ENCODE assay signal across 17 mouse cellular contexts in the genomic region with DNA sequence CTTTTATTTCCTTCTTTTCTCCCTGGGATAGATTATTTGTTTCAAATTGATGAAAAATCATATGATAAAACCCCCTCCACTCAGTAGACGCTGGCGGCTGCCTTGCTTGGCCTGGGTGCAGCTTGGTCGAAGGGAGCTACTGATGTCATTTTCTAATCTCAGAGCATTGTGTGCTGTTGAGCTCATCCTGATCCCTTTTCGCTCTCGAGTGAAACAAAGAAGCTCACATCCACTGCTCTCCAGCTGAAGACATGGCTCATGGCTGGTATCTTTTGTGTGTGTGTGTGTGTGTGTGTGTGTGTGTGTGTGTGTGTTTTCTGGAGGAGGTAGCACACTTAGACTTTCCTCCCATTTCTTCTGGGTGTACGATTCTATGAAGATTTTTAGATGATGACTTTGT. TPM values are rescaled to one million over a fixed set of nuclear protein-coding genes. Genes with fewer than 3 reads are reported as not detected.
A peak's percentile ranks its signal among the peaks of the same experiment; 100 is the strongest.
DNase-seq lines count a peak whose midpoint lies in the region; ATAC-seq and TF ChIP-seq lines count a peak whose summit lies in the region.
"Had no signal": no experiment of that assay in that cellular context is flagged by ENCODE, and none has a peak within 500 bp of the region (broad histone marks: within the 10 kb centered on the region; RNA-seq: fewer than 3 reads in every experiment).

No protein-coding gene starts in this region.

- TF ChIP-seq EP300 in liver, postnatal 0 days (IDR thresholded peaks at IDR 0.05; ENCODE audit: low read depth), result no peak

- peaks cover 11% of the 10 kb centered on the region; the same call in 1 of the 2 replicates for H3K36me3 ChIP-seq in forebrain, postnatal 0 days (ENCODE audit: insufficient read depth)
- H3K36me3 ChIP-seq in forebrain, embryonic 12.5 days (replicated peaks), result peaks cover 21% of the 10 kb centered on the region
- peaks cover 33% of the 10 kb centered on the region for H3K36me3 ChIP-seq in liver, postnatal 0 days (replicated peaks; ENCODE audit: insufficient read depth, low read length)
- H3K36me3 ChIP-seq in liver, embryonic 11.5 days (ENCODE audit: control insufficient read depth, insufficient read depth, low read length), result peaks cover 3% of the 10 kb centered on the region; the same call in 1 of the 2 replicates
- peaks cover 3% of the 10 kb centered on the region for H3K36me3 ChIP-seq in hindbrain, embryonic 16.5 days (ENCODE audit: control insufficient read depth, insufficient read depth, low read length)

- H3K27me3 ChIP-seq in forebrain, postnatal 0 days (ENCODE audit: insufficient read depth, low read length), result no peaks in the 10 kb centered on the region
- H3K27me3 ChIP-seq in forebrain, embryonic 12.5 days, result no peaks in the 10 kb centered on the region
- H3K27me3 ChIP-seq in liver, postnatal 0 days (ENCODE audit: insufficient read depth, low read length), result no peaks in the 10 kb centered on the region
- no peaks in the 10 kb centered on the region for H3K27me3 ChIP-seq in liver, embryonic 11.5 days (replicated peaks; ENCODE audit: control insufficient read depth, insufficient read depth, low read length)
- no peaks in the 10 kb centered on the region for H3K27me3 ChIP-seq in hindbrain, embryonic 16.5 days (replicated peaks; ENCODE audit: control insufficient read depth, insufficient read depth, low read length)
- H3K27me3 ChIP-seq: embryonic facial prominence, embryonic 13.5 days; forebrain, embryonic 13.5 days; liver, embryonic 12.5 days; midbrain, embryonic 12.5 days had no signal

- H3K4me2 ChIP-seq in forebrain, postnatal 0 days (ENCODE audit: low read depth), result no peak overlapping the region
- H3K4me2 ChIP-seq in forebrain, embryonic 12.5 days, result no peak overlapping the region
- no peak overlapping the region for H3K4me2 ChIP-seq in liver, postnatal 0 days (ENCODE audit: low read depth, low read length)
- no peak overlapping the region for H3K4me2 ChIP-seq in liver, embryonic 11.5 days
- H3K4me2 ChIP-seq in hindbrain, embryonic 16.5 days (ENCODE audit: low read length), result no peak overlapping the region
- H3K4me2 ChIP-seq: embryonic facial prominence, embryonic 13.5 days; forebrain, embryonic 13.5 days; hindbrain, embryonic 14.5 days; liver, embryonic 12.5 days; midbrain, embryonic 12.5 days had no signal

- ATAC-seq in forebrain, postnatal 0 days, result peak; percentile 36; the same call in 1 of the 2 replicates
- ATAC-seq in forebrain, embryonic 12.5 days (ENCODE audit: low FRiP score), result no peak
- ATAC-seq in liver, postnatal 0 days, result peak; percentile 54
- no peak for ATAC-seq in liver, embryonic 11.5 days (replicated peaks; ENCODE audit: low FRiP score)
- no peak for ATAC-seq in hindbrain, embryonic 16.5 days
- ATAC-seq: forebrain, embryonic 13.5 days; liver, embryonic 12.5 days had no signal

- DNase-seq in forebrain, postnatal 0 days, result no peak
- no peak for DNase-seq in liver, postnatal 0 days
- no peak for DNase-seq in liver, embryonic 11.5 days (ENCODE audit: low spot score)
- DNase-seq in heart, adult 9 months (ENCODE audit: low spot score in 2 of 2), result peak; percentile 27 to 31
- peak; percentile 52 for DNase-seq in heart, postnatal 4 days
- no peak for DNase-seq in adrenal gland, adult (ENCODE audit: inconsistent age in 2 of 2, low spot score in 1 of 2)
- DNase-seq: cerebellum, adult 9-11 months; gastrocnemius, postnatal 25 days; kidney, adult 11 months; kidney, postnatal 36 days had no signal

- H3K27ac ChIP-seq in forebrain, postnatal 0 days (ENCODE audit: low read depth, low read length), result no peak overlapping the region
- H3K27ac ChIP-seq in forebrain, embryonic 12.5 days, result no peak overlapping the region
- peak overlapping the region; percentile 55; the same call in 1 of the 2 replicates for H3K27ac ChIP-seq in liver, postnatal 0 days (ENCODE audit: low read depth)
- H3K27ac ChIP-seq in liver, embryonic 11.5 days (ENCODE audit: low read depth, low read length), result no peak overlapping the region
- no peak overlapping the region for H3K27ac ChIP-seq in hindbrain, embryonic 16.5 days (ENCODE audit: low read depth, low read length)
- H3K27ac ChIP-seq: embryonic facial prominence, embryonic 13.5 days; forebrain, embryonic 13.5 days; hindbrain, embryonic 14.5 days; liver, embryonic 12.5 days; midbrain, embryonic 12.5 days had no signal

- H3K4me1 ChIP-seq in forebrain, postnatal 0 days (ENCODE audit: insufficient read depth), result no peaks in the 10 kb centered on the region
- H3K4me1 ChIP-seq in forebrain, embryonic 12.5 days, result peaks cover 5% of the 10 kb centered on the region
- no peaks in the 10 kb centered on the region for H3K4me1 ChIP-seq in liver, postnatal 0 days (ENCODE audit: insufficient read depth)
- no peaks in the 10 kb centered on the region for H3K4me1 ChIP-seq in liver, embryonic 11.5 days (replicated peaks; ENCODE audit: control insufficient read depth, insufficient read depth, low read length)
- no peaks in the 10 kb centered on the region for H3K4me1 ChIP-seq in hindbrain, embryonic 16.5 days (ENCODE audit: control insufficient read depth, insufficient read depth, low read depth, low read length)
- H3K4me1 ChIP-seq: embryonic facial prominence, embryonic 13.5 days; forebrain, embryonic 13.5 days; liver, embryonic 12.5 days; midbrain, embryonic 12.5 days had no signal

- H3K9me3 ChIP-seq in forebrain, postnatal 0 days (ENCODE audit: low read length), result no peaks in the 10 kb centered on the region
- H3K9me3 ChIP-seq in forebrain, embryonic 12.5 days, result no peaks in the 10 kb centered on the region
- H3K9me3 ChIP-seq in liver, postnatal 0 days (ENCODE audit: low read length), result no peaks in the 10 kb centered on the region
- H3K9me3 ChIP-seq in liver, embryonic 11.5 days (ENCODE audit: control insufficient read depth, low read length), result no peaks in the 10 kb centered on the region
- H3K9me3 ChIP-seq in hindbrain, embryonic 16.5 days (ENCODE audit: control insufficient read depth, low read length), result no peaks in the 10 kb centered on the region
- H3K9me3 ChIP-seq: embryonic facial prominence, embryonic 13.5 days; forebrain, embryonic 13.5 days; liver, embryonic 12.5 days; midbrain, embryonic 12.5 days had no signal

- no peak overlapping the region for H3K9ac ChIP-seq in forebrain, postnatal 0 days
- no peak overlapping the region for H3K9ac ChIP-seq in forebrain, embryonic 12.5 days
- no peak overlapping the region for H3K9ac ChIP-seq in liver, postnatal 0 days (replicated peaks)
- H3K9ac ChIP-seq in liver, embryonic 11.5 days (ENCODE audit: low read depth, low read length), result no peak overlapping the region
- no peak overlapping the region for H3K9ac ChIP-seq in hindbrain, embryonic 16.5 days (ENCODE audit: low read depth, low read length)
- H3K9ac ChIP-seq: embryonic facial prominence, embryonic 13.5 days; forebrain, embryonic 13.5 days; hindbrain, embryonic 14.5 days; liver, embryonic 12.5 days; midbrain, embryonic 12.5 days had no signal

- TF ChIP-seq CTCF in forebrain, postnatal 0 days (IDR thresholded peaks at IDR 0.05; ENCODE audit: low read depth), result no peak
- no peak for TF ChIP-seq CTCF in liver, postnatal 0 days (IDR thresholded peaks at IDR 0.05; ENCODE audit: low read depth)

- 33% methylated on average over 6 of the region's 6 CpGs for WGBS in forebrain, postnatal 0 days
- WGBS in forebrain, embryonic 12.5 days, result 48% methylated on average over 6 of the region's 6 CpGs
- WGBS in liver, postnatal 0 days (ENCODE audit: insufficient replicate concordance), result 58% methylated on average over 6 of the region's 6 CpGs
- WGBS in liver, embryonic 11.5 days, result 77% methylated on average over 6 of the region's 6 CpGs
- 69% methylated on average over 6 of the region's 6 CpGs for WGBS in hindbrain, embryonic 16.5 days

- no peak overlapping the region for H3K4me3 ChIP-seq in forebrain, postnatal 0 days (ENCODE audit: low read depth, low read length)
- H3K4me3 ChIP-seq in forebrain, embryonic 12.5 days (replicated peaks), result no peak overlapping the region
- no peak overlapping the region for H3K4me3 ChIP-seq in liver, postnatal 0 days (ENCODE audit: low read depth, low read length)
- no peak overlapping the region for H3K4me3 ChIP-seq in liver, embryonic 11.5 days (ENCODE audit: low read depth, low read length)
- H3K4me3 ChIP-seq in hindbrain, embryonic 16.5 days (ENCODE audit: low read length), result no peak overlapping the region
- H3K4me3 ChIP-seq: embryonic facial prominence, embryonic 13.5 days; forebrain, embryonic 13.5 days; liver, embryonic 12.5 days; midbrain, embryonic 12.5 days had no signal

RNA-seq across cellular contexts. Expression of gene Col17a1, which starts 46.3 kb away (rescaled TPM):
- 0.08 and 0.57 TPM in 2 replicates for total RNA-seq in forebrain, postnatal 0 days (2014; rRNA removed)
- 0.08 and 0.42 TPM in 2 replicates for polyA plus RNA-seq in forebrain, postnatal 0 days (2015; fragmentation: Nextera tagmentation; extraction: Ambion mirVana)
- polyA plus RNA-seq in forebrain, embryonic 12.5 days (2016; fragmentation: Nextera tagmentation; extraction: Ambion mirVana), result 0.92 and 1.1 TPM in 2 replicates
- polyA plus RNA-seq in liver, postnatal 0 days (2015; fragmentation: Nextera tagmentation; extraction: Ambion mirVana), result 0.11 and 0.14 TPM in 2 replicates
- 0.36 and 0.97 TPM in 2 replicates for polyA plus RNA-seq in liver, embryonic 11.5 days (2014; fragmentation: Nextera tagmentation; extraction: Ambion mirVana)
- total RNA-seq in heart, postnatal 4 days (2021), result under 1 TPM; 0.17 to 0.25 TPM
- 0.39 and 0.44 TPM in 2 replicates for polyA plus RNA-seq in hindbrain, embryonic 16.5 days (2015; fragmentation: Nextera tagmentation; extraction: Ambion mirVana)

Comparison
In these comparisons a context has a peak if more than half of its experiments do, and no peak if none do; other contexts are left out.
1. ATAC-seq: peak in forebrain, postnatal 0 days (single experiment) and liver, postnatal 0 days (single experiment); none in forebrain, embryonic 12.5 days (single experiment), liver, embryonic 11.5 days (single experiment) and hindbrain, embryonic 16.5 days (single experiment).
2. DNase-seq: peak in heart, adult 9 months (2 of 2) and heart, postnatal 4 days (single experiment); none in forebrain, postnatal 0 days (single experiment), liver, postnatal 0 days (single experiment), liver, embryonic 11.5 days (single experiment) and adrenal gland, adult (0 of 2).